Mouse (Mus musculus) retina, postnatal 1 day (tissue): Measurements from ENCODE around the gene Clba1.

Experiments used
- DNase-seq: peaks from one replicate; pipeline ENCODE4 v3.0.0-alpha.2; 2012

Clba1 gene

DNA sequence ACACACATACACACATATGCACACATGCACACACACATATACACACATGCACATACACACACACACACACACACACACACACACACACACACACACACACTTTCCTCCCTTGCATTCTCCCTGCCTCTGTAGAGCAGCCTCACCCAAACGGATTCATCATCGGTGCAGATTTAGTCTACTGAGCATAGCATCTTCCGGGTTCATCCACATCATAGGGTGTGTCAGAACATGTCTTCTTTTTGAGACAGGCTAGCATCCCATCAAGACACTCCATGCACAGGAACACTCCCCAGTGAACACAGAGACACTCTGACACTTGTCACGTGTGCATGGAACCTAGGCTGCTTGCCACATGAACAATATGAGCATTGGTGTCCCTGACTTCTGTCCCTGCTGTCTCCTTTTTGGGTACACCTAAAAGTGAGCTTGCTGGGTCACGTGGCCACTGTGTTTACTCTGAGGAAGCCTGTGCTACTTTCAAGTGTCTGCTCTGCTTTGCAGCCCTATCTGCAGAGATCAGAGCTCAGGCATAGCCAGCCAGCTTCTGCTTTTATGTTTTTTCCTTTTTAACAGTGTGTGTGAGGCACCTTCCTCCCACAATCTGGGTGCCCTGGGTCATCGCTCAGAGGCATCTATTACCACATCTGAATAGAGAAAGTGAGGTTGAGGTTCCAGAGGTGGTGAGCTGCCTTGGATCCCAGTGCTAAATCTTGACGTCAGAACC lies 46.0 kb downstream of the Clba1 start:
- no peak for DNase-seq

GRCm38 (mm10) chr12:112856338-112856737 lies 47.6 kb downstream of the Clba1 start:
- DNase-seq: no peak

- DNase-seq: no peak
These were observed 48.5 kb downstream of the Clba1 start for GRCm38 (mm10) chr12:112857021-112857925.

DNA sequence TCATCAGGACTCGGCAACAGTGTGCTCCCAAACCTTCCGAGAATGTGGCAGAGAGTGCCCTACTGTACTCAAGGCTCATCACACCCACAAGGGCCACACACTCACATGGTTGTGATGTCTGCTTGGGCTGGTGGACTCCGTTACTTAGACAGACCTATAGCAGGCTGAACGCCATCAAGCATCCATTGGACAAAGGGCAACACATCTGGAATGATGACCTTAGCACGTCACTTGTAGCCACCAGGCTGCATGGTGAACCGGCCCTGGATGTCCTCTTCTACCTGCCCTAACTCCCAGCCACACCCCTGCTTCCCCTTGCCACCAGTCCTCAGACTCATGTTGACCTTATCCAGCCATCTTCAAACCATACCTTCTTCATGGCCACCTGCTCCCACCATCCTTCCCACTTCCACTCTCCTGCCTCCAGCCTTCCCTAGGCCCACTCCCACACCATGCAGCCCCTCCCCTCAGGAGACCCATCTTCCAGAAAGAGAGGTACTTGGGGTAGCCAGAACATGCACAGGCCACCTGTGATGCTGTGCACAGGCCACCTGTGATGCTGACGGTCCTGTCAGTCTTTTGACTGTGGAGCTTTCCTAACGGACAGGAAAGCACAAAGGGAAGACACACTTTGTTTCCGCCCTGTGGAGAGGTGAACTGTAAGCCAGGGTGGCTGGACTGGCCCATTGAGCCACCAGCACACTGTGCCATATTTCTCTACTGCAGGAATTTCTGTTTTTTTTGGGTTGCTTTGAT lies 50.0 kb downstream of the Clba1 start:
- no peak for DNase-seq

DNA sequence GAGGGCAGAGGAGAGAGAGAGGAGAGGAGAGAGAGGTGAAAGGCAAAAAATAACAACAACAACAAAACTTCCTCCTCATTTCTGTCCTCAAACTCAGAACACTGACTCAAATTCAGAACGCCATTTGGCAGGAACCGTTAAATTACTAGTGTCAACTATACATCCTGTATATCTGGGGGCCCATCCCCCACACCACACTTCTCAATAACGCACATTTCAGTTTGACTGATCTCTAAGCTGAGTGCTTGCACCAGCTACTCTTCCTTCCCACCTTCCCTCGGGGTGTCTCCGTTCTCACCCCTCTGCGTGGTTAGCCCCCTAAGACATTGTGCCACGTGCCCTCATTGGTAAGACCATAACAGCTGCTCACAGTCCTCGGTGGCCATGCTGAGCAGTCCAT lies 51.2 kb downstream of the Clba1 start:
- DNase-seq: peak; percentile 35

GRCm38 (mm10) chr12:112860765-112861164 lies 52.0 kb downstream of the Clba1 start:
- DNase-seq: no peak

- DNase-seq: peak; percentile 31
These were observed 53.2 kb downstream of the Clba1 start for GRCm38 (mm10) chr12:112861911-112862321.

DNA sequence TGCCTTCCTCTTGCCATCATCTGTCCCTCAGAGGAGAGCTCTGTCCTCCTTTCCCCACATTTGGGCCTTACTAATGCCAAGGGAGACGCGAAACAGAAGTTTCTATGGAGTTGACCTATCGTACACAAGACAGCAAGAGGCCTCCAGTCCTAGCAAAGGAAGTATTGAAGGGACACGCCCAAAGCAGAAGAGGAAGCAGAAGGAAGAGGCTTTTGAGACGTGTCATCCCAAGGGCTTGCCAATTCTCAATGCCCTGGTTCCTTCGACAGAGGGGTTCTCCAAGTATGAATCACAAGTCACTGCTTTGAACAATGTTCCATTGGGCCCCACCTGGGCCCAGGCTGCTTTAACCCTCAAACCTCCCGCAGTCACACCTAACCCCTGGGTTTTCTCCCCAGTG lies 56.1 kb downstream of the Clba1 start:
- DNase-seq: no peak
